Mouse (Mus musculus): ENCODE results near the gene Zfp941.

The Zfp941 gene

GRCm38 (mm10) chr7:140840750-140841735, 19.1 kb upstream of the Zfp941 start:
- DNase-seq (ENCODE audit: low read depth, low spot score): peak; percentile 94

DNA sequence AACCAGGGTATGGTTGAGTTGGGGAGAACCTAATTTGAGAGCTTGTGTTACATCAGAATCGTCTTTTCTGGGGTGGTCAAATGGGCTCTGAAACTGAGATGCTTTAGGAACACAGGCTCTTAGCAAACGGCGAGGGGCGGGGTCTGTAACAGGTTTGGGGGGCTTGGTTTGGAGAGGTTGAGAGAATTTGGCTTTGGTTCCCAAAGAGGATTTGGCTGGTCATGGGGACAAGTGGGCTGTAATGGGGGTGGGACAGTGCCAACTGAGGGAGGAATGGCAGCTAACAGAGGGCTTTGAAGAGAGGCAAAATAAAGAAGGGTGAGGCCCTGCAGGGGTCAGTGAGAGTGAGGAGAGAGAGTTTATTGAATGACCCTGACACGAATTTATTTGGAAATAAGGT, 17.6 kb upstream of the Zfp941 start:
- no peak for DNase-seq (ENCODE audit: low read depth, low spot score)

DNA sequence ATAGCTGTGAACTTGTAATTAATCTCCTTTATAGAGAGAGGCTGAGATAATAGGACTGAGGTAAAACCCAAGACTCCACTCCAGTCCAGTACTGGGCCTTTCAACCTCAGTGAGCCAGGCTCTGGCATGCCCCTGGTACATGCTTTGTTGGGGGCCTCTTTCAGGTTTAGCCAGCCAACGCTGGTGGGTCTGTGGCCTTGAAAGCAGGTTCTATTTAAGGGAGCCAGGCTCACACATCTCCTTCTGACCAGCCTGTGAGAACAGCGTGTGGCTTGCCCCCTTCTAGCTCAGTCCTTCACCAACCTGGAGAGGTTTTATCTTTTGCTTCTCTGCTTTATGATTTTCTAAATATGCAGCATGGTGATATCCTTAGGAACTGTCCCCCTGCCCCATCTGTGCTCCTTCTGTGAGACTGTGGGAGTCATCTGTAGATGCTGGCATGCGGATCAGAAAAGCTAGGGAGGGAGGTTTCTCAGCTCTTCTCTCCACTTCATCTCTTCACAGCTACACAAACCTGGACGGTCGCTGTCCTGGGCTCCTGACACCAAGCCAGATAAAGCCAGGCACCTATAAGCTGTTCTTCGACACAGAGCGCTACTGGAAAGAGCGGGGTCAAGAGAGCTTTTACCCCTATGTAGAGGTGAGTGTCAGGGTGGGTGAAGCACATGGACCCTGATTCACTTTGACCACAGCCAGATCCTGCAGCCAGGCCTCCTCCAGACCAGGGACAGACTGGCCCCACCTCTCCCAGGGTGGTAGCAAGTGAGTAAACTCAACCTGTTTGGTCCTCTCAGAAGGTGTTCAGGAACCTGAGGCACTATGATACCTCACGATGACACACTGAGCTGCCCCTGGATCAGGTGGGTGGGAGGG, 14.5 kb upstream of the Zfp941 start:
- DNase-seq (ENCODE audit: low read depth, low spot score): no peak

DNA sequence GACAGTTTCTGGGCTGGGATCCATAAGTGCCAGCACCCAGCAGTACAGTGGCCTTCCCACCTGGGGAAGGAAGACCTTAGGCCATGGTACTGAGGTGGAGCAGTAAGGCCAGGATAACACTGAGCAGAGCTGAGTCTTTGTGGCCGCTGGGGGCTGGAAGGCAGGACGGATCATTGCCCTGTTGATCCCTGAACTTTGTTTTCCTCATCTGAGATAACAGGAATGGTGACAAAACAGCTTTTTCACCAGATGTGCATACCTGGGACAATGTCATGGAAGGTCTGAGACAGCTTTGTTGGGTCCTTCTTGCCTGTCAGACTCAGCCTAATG, 13.7 kb upstream of the Zfp941 start:
- no peak for DNase-seq (ENCODE audit: low read depth, low spot score)

DNA sequence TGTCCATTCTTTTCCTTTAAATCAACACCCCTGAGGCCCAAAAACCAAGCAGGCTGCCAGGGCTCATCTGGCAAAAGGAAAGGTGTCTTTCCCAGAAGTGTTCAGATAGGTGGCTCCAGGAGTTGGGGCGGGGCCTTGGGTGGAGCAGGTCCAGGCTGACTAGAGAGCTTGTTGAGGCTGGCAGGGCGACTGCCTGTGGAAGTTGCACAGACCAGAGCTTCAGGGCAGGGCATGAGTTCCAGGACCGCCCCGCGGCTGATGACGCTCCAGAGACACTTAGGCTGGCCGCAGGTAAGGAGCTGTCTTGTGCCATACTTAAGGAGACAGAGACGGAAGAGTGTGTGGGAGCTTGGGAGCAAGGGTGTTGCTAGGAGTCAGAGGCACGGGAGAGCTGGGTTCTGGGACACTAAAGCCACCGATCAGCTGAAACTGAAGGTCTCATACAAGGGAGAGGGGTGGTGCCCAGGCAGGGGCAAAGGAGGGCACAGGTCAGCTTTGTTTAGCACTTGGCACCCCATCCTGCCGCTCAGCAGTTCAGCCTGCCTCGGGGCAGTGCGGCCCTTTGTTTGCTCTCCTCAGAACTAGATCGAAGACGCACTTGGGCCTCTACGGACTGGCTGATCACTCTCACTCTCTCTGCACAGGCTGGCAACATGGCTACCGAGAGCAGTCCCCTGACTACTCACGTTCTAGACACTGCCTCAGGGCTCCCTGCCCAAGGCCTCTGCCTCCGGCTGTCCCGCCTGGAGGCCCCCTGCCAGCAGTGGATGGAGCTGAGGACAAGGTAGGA, 13.2 kb upstream of the Zfp941 start, which contains the start of gene Urah:
Gene Urah, plus strand, starts transcription at position 51 of the 790 bp plus-strand sequence.
- DNase-seq (ENCODE audit: low read depth, low spot score): peak; percentile 74

- DNase-seq (ENCODE audit: low read depth, low spot score): no peak
Measured at GRCm38 (mm10) chr7:140833341-140833740, 11.4 kb upstream of the Zfp941 start.

DNA sequence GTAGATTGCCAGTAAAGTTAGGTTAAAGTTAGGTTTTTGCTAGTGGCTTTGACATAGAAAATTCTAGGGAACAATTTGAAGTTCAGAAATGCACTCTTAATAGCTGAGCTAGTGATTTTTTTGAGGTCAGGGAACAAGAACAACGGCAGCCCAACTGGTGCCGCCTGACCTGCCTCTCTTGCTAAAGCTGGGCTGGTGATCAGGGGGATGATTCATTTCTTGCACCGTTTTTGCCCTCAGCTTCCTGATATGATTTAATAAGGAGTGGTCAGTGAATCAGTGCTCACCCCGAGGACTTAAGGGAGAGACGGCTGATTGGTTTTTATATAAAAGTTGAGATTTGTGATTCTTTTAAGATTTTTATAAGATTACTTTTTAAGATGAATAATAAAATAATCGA, 9.5 kb upstream of the Zfp941 start:
- no peak for DNase-seq (ENCODE audit: low read depth, low spot score)

DNA sequence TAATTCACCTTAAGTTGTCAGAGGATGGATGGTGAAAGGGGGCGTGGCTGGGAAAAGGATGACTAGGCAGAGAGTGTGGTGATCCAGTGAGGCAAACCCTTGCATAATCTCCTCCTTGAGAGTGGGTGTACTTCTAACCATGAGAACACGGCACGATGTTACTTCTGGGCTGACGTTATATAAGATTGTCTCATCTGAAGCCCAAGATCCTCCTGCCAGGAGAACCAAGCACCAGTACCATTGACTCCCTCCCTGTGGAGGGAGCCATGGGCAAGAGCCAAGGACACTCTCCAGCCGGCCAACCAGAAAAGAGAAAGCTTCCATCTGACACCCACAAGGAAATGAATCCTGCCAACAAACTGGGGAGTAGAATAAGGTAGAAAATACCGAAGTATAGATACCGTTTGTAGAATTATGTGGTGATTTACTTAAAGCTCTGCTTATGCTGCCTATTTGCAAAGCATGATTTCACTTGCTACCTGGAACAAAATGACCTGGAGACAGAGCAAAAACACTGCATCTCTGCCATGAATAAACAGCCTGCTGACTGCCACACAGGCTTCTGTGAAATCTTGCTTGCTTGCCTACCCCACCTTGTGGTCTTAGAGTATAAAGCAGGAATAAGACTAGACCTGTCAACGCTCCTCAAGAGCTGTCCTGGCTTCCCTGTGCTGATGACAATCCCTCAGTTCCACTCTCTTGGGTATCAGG, 6.3 kb upstream of the Zfp941 start:
- peak; percentile 77 for DNase-seq (ENCODE audit: low read depth, low spot score)

DNA sequence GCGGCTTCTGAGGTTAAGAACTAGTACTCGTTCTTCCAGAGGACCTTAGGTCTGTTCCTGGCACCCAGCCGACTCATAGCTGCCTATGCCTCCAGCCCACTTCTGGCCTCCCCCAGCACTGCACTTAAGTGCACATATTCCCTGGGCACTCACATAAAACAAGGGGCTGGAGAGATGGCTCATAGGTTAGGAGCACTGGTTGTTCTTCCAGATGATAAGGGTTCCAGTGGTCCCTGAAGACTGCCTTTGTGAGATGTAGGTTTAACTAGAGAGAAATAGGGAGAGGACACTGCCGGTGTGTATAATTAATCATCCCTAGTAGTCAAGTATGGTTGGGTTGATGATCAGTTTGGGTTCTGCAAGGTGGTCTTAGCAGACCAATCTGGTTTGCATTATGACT, 753 bp upstream of the Zfp941 start:
- no peak for DNase-seq (ENCODE audit: low read depth, low spot score)

- DNase-seq (ENCODE audit: low read depth, low spot score): no peak
Measured at GRCm38 (mm10) chr7:140821305-140821652, 699 bp downstream of the Zfp941 start.

GRCm38 (mm10) chr7:140820173-140820572, 1.8 kb downstream of the Zfp941 start:
- DNase-seq (ENCODE audit: low read depth, low spot score): no peak

DNA sequence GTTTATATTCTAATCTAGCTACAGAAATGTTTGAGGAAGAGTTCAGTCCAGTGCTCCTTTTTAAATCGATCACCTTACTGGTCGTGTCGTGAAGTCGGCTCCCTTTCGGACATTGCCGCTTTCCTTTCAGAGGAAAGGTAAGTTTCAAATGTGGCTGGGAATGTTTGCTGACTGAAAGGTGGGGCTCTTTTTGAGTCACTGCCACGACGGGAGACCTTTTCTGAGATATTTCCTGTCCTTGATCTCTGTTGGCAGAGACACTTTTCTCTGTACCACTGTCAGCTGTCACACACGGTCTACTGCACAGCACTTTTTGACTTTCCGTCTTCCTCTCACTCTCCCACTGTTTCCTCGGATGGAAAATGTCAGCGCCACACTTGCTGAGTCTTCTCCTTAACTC, 9.1 kb downstream of the Zfp941 start:
- DNase-seq (ENCODE audit: low read depth, low spot score): no peak

DNA sequence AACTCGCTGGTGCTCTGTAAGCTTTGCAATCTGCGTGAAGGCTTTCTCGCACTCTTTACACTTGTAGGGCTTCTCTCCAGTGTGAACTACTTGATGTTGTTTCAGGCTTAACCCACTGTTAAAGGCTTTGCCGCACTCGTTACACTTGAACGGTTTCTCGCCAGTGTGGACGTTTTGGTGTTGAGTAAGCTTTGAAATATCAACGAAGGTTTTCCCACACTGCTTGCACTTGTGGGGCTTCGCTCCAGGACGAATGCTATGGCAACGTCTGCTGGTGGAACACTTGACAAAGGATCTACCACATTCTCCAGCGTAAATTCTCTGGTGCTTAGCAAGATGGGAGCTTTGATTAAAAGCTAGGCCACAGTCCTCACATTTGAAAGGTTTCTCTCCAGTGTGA, 10.3 kb downstream of the Zfp941 start:
- no peak for DNase-seq (ENCODE audit: low read depth, low spot score)

DNA sequence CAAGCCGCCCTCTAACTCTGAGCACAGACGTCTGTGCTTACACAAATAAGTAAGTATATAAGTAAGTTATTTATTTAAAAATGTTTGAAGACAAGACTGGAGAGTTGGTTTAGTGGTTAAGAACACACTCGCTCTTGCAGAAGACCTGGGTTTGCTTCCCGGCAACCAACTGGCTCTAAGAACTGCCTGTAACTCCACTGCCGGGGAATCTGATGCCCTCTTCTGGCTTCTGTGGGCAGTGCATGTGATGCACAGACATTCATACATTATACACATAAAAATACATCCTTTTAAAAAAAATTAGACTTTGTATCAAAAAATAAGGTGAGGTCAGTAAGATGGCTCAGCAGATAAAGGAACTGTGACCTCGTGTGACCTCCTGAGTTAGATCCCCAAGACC, 11.5 kb downstream of the Zfp941 start:
- DNase-seq (ENCODE audit: low read depth, low spot score): peak; percentile 67

DNA sequence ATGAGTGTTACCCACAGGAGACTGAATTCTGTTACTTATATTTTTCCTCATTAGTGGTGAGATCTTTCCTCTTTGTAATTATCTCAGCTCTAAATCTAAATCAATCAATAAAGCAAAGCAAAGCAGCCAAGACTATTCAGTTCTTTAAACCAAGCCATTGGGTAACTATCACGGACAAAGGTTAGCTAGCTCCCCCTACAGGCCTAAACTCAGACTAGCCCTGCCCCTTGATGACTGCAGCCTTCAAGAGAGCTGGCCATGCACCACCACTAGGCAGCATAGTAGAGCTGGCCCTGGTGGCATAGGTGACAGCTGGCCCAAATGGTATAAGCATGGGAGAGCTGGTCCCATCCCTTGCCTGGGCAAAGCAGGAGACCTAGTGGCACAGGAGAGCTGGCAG, 16.3 kb downstream of the Zfp941 start:
- peak; percentile 75 for DNase-seq (ENCODE audit: low read depth, low spot score)

DNA sequence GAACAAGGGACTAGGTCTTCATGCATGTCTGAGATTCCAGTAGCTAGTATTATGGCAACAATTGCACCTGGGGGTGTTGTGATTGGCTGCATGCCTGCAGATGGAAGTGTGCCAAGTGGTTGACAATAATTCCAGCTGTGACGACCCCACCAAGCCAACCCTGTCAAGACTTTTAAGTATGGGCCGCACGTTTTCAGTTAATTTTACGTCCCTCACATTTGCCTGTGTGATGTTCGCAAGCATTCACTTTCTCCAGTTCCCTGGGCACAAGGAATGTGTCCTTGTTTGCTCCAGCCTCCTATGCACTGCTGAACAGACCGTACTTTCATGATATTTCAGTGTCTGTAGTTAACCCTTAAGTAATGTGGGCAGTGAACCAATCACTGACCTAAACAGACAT, 19.3 kb downstream of the Zfp941 start:
- no peak for DNase-seq (ENCODE audit: low read depth, low spot score)

GRCm38 (mm10) chr7:140798212-140798611, 23.8 kb downstream of the Zfp941 start:
- no peak for DNase-seq (ENCODE audit: low read depth, low spot score)

GRCm38 (mm10) chr7:140797619-140798018, 24.4 kb downstream of the Zfp941 start:
- no peak for DNase-seq (ENCODE audit: low read depth, low spot score)

- DNase-seq (ENCODE audit: low read depth, low spot score): no peak
Measured at GRCm38 (mm10) chr7:140793541-140793940, 28.4 kb downstream of the Zfp941 start.

DNA sequence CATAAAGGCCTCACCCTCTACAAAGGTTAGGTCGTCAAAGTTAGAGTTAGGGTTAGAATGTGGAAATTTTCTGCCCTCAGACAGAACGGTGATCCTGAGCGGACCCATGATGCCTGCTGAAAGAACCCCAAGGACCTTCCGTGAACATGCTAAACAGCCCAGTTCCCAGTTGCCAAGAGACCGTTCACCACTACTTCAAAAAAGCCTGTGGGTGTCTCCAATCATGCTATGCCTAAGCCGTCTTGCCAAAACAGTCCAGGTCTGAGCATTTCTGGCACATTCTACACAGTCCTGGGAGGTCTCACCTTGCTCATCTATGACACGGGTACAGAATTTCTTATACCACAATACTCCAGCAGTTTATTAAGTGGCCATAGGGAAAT, 33.9 kb downstream of the Zfp941 start:
- DNase-seq (ENCODE audit: low read depth, low spot score): peak; percentile 78

GRCm38 (mm10) chr7:140787406-140788052, 34.4 kb downstream of the Zfp941 start, which contains the start of gene Syce1:
TSS of gene Syce1 (minus strand) at chr7:140787852.
- DNase-seq (ENCODE audit: low read depth, low spot score): peak; percentile 89

All from R1 (cell line).